Mouse (Mus musculus) common myeloid progenitor, adult 5-6 weeks (primary cell): ENCODE results near the gene Onecut1. TPM values are rescaled to one million over a fixed set of nuclear protein-coding genes. Genes with fewer than 3 reads are reported as not detected.

ENCODE experiments used
- ATAC-seq: replicated peaks from 2 replicates; pipeline ENCODE4 v1.8.0; 2016; ENCODE audit warnings: low read depth, mild to moderate bottlenecking, moderate TSS enrichment, inconsistent platforms; ENCODE audit not compliant: poor library complexity, severe bottlenecking
- total RNA-seq: library from RNA; stranded (forward); fragments of 200-1000, 187-1606 nt; gene quantifications from 2 replicates; pipeline ENCODE4 v1.2.3, GENCODE M21; 2017

Gene Onecut1
- not detected in 2 replicates for total RNA-seq

GRCm38 (mm10) chr9:74861561-74861980 is at the start of gene Onecut1:
Gene Onecut1 (plus strand): TSS chr9:74861921.
- ATAC-seq = 0 out of 2 replicates have a peak, but pooled peaks have one; percentile 34

DNA sequence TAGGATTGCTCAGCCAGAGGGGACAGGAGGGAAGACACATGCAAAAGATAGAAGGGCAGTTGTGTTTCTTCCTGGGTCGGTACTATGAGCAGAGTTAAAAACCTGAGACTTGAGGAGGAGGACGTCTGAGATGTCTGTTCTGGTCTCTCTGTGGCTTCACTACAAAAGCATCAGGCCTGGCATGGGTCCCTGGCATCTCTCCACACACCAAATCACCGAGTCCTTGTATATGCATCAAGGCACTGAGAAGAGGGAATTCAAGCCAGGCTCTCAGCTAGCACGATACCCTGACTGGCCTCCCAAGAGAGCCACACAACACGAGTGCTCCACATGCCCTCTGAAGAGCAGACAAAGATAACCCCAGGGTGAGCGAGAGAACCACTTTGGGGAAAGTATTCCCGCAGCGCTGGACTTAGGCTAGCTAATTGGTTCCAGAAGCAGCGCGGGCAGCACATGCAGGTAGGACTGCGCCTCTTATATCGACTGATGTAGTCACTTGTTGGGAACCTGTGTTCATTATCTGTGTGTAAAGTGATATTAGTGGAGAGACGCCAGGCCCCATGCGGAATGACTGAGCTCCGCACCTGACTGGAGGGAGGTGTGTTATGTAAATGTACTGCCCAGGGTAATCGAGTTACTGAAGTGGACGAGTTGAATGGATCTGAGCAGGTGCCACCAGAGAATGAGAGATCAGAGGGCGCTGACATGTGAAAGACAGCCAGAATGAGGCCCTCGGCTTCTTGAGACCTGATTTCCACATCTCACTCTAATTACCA is 41.8 kb upstream of the Onecut1 start:
- ATAC-seq = no peak

DNA sequence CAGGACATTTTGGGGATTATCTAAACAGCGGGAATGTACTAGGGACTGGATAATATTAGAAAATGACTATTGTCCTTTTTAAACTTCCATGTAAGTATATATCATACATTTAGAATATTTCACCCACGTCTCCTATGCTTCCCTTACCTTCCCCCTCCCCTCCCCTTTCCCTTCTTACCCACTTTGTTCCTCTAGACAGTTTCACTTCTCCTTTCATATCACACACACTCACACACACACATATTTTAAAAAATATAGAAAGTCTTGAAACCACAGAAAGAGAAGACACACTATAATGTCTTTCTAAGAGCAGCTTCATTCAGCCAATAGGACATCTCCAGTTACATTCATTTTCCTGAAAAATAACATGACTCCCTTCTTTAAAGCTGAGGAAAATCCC is 36.6 kb upstream of the Onecut1 start:
- ATAC-seq = peak; percentile 82

- ATAC-seq = no peak
These were observed 32.5 kb upstream of the Onecut1 start for GRCm38 (mm10) chr9:74829206-74829605.

DNA sequence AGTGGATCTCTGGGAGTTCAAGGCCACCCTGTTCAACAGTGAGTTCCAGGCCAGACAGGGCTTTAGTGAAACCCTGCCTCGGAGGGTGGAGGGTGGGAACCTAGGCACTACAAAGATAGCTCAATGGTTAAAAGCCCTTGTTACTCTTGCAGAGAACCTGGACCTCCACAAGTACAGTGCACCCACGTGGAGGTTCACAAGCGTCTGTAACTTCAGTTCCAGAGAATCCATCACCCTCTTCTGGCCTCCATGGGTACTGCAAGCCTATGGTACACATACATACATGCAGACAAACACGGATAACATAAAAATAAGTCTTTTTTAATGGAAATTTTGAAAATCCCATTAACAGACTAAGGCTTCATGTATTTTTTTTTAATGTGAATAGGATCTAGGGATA is 18.8 kb upstream of the Onecut1 start:
- no peak for ATAC-seq

- ATAC-seq = no peak
These were observed 14.6 kb upstream of the Onecut1 start for GRCm38 (mm10) chr9:74846867-74847830.

- ATAC-seq = no peak
These were observed 13.1 kb upstream of the Onecut1 start for GRCm38 (mm10) chr9:74848411-74849194.

- ATAC-seq = no peak
These were observed 12.3 kb upstream of the Onecut1 start for GRCm38 (mm10) chr9:74849195-74849978.

- ATAC-seq = no peak
These were observed 11.5 kb upstream of the Onecut1 start for GRCm38 (mm10) chr9:74849979-74850780.

DNA sequence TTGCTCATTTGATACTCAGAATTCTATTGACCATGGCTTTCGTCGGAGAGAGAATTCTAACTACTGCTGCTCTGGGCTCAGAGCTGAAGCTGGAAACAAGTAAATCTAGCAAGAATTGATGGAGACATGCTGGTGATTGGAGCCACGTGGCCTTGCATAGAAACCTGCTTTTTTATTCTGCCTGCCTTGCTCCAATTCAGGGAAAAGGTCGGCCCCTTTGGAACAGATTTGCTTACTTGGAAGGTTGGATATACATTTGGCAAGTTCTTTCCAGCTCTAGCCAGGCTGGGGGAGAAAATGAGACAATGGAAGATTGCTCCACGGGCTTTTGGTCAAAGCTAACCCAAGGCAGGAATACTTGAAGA is 11.0 kb upstream of the Onecut1 start:
- ATAC-seq = no peak

DNA sequence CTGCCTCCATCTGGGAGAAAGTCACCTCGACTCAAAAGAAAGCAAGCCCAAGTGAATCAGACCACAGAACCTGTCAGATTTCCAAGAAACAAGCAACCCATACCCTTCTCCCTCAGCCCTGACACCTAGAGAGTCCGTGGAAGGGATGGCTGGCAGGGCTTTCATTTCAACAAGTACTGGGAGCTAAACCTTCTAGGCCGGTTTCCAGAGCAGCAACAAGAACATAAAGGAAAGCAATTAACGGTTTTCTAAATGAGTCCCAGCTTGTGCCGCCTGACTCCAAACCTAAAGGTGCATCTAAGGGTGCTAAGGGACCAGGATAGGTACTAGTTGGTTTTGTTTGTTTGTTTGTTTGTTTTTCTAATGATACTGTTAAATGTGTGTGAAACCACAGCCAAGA is 10.1 kb upstream of the Onecut1 start:
- no peak for ATAC-seq

GRCm38 (mm10) chr9:74852361-74852760 is 9.4 kb upstream of the Onecut1 start:
- ATAC-seq = no peak

DNA sequence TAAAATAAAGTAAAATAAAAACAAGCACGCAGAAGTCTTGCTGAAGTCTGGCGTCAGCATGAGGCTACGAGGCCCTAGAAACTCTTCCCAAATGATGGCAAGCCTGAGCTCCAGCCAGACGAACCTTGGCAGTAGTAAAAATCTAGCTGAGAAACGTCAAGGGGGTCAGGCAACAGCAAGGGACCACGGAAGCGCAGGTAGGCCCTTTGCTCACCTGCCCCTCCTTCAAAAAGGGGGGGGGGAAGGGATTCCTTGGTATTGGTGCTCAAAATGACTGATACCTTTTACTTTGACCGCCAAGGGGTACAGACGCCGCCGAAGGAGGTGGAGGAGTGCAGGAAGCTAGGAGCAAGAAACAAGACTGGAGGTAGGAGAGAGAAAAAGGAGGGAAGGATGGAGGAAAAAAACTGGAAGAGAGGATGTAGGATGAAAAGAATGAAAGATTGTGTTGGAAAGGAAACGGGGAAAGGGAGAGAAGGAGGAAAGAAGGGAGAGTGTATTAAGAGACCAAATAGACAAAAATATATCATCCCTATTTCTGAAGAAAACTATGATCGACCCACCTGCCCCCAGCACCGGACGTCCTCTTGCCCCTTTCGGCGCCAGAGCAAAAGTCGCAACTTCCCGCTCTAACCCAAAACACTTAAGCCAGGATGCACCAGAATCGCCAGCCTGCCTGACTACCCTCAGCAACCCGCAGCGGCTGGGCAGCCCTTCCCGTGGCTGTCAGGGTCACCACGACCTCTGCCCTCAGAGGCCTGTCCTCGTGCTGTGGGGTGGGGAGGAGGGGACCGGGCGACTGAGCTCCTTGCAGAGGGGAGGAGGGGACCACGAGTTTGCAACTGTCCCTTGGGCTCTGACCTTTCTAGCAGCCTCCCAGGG is 8.3 kb upstream of the Onecut1 start:
- ATAC-seq = no peak

GRCm38 (mm10) chr9:74854073-74854591 is 7.6 kb upstream of the Onecut1 start:
- ATAC-seq = no peak

DNA sequence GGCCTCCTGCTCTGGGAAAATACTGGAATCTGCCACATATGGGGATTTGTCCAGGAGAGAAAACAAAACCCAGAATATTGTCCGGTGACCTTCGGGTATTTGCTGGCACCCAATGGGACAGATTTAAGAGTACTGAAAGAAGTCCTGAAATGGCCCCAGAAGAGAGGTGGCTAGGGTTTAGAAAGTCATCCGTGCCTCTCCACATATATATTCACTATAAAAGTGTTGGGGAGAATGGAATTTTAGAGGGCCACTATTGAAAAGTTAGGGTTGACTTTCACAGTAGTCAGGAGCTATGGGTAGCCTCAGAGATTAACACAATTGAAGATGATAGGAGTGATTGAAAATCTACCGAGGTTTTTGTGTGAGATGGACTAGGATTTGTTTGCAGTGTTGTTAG is 6.3 kb upstream of the Onecut1 start:
- no peak for ATAC-seq

DNA sequence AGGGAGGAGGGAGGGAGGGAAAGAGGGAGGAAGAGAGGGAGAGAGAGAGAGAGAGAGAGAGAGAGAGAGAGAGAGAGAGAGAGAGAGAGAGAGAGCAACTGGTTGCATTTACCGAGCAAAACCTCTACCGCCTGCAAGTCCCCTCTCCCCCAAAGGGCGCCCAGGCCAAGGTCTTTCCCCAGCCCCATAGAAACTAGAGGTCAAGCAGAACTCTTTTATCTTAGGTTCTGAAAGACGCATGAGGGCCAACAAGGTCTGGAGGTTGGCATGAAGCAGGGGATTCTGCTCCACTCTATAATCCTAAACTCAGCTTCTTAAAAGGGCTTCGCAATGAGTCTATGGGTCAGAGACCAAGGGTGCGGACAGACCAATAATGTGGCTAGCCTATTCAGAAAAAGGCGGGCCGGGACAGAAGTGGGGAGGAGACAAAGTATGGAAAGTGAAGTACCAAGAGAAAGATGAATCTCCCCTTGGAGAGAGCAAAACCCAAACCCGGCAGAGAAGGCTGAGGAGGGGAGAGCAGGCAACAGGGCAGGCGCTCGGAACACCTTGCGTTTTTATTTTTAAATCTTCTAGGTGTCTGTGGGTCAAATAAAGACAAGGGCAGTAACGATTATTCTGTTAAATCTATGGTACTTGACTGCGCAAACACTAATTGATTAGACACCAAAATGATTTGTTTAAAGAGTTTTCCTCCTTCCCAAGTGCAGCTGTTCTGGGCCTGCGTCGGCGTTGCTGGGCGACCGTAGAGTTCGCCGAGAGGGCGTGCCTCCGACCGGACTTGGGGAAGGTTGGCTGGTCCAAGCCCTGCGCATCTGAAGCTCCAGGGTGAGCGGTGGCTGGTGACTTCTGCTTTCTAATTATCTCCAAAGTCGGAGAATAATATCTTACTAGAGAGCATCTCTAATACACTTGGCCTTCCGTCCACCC is 4.9 kb upstream of the Onecut1 start:
- ATAC-seq = no peak

DNA sequence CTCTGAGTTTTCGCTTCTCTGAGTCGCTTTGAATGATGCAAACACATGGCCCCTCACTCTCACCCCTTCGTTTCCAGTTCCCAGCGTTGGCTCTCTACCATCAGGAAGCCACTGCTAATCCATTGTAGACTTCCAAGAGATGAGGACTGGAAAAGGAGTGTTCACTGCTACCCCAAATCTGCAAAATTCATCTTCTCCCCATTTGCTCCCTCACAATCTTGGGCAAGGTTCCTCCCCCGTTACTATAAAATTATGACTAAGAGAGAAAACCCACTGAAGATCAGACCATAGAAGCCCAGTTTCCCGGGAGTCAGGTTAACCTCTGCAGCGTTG is 4.2 kb upstream of the Onecut1 start:
- ATAC-seq = no peak
